Mouse (Mus musculus) 3134 (cell line): ENCODE data around the gene Idua.

Experiments
- DNase-seq: peaks from one replicate; pipeline ENCODE4 v3.0.0-alpha.2; 2011; ENCODE audit warnings: low spot score; ENCODE audit not compliant: insufficient read length; ENCODE audit errors: extremely low read depth

Idua gene

GRCm38 (mm10) chr5:108654444-108654990 lies 5.6 kb upstream of the Idua start:
- no peak for DNase-seq

GRCm38 (mm10) chr5:108655381-108655780 lies 4.8 kb upstream of the Idua start:
- no peak for DNase-seq

- DNase-seq, result no peak
Measured at GRCm38 (mm10) chr5:108655891-108656650, 4.1 kb upstream of the Idua start.

- DNase-seq, result no peak
Measured at GRCm38 (mm10) chr5:108657406-108657805, 2.7 kb upstream of the Idua start.

GRCm38 (mm10) chr5:108658611-108659010 lies 1.5 kb upstream of the Idua start:
- no peak for DNase-seq

- DNase-seq, result peak; percentile 87
Measured at GRCm38 (mm10) chr5:108660632-108661268, 619 bp downstream of the Idua start.

- no peak for DNase-seq
Measured at GRCm38 (mm10) chr5:108662772-108663171, 2.6 kb downstream of the Idua start.

GRCm38 (mm10) chr5:108665066-108665465 lies 4.9 kb downstream of the Idua start:
- no peak for DNase-seq

- DNase-seq, result no peak
Measured at GRCm38 (mm10) chr5:108667370-108667769, 7.2 kb downstream of the Idua start.

GRCm38 (mm10) chr5:108668387-108668932 lies 8.3 kb downstream of the Idua start:
- no peak for DNase-seq

GRCm38 (mm10) chr5:108668977-108669936 lies 9.1 kb downstream of the Idua start, which contains the start of gene Dgkq:
Gene Dgkq (minus strand): TSS chr5:108669672.
- DNase-seq, result peak; percentile 86

GRCm38 (mm10) chr5:108669986-108670385 lies 9.9 kb downstream of the Idua start:
- no peak for DNase-seq

GRCm38 (mm10) chr5:108670785-108671184 lies 10.7 kb downstream of the Idua start:
- no peak for DNase-seq

- no peak for DNase-seq
Measured at GRCm38 (mm10) chr5:108671757-108672156, 11.6 kb downstream of the Idua start.

GRCm38 (mm10) chr5:108674624-108675023 lies 14.5 kb downstream of the Idua start:
- no peak for DNase-seq

GRCm38 (mm10) chr5:108675251-108675816 lies 15.2 kb downstream of the Idua start, which contains the start of gene Slc26a1:
Gene Slc26a1 (minus strand): TSS chr5:108675569.
- DNase-seq, result no peak

- no peak for DNase-seq
Measured at GRCm38 (mm10) chr5:108676772-108677498, 16.8 kb downstream of the Idua start.

GRCm38 (mm10) chr5:108677605-108678295 lies 17.6 kb downstream of the Idua start:
- no peak for DNase-seq
